Mouse (Mus musculus): Measurements from ENCODE around the gene Cpeb1. TPM values are rescaled to one million over a fixed set of nuclear protein-coding genes. Genes with fewer than 3 reads are reported as not detected.

The Cpeb1 gene
- polyA plus RNA-seq, 2 experiments = 0.77 to 1.1 TPM

DNA sequence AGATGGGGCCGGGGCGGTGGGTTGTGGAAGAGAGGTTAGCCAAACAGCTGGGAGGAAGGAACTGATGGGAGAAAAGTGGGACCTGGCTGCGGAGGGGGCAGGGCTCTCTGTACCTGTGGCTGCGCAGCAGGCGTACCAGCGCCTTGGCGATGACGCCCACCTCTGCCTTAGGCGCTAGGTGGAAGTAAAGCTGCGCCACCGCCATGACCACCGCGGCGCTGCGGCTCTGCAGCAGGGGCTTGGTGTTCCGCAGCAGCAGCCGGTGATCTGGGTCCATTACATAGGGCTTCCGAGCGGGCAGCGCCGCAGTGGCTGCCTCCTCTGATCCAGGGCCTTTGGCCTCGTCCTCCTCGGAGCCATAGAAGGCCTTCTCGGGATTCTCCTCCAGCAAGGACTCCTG lies 21.6 kb upstream of the Cpeb1 start:
- no peak for DNase-seq (ENCODE audit: low spot score)
- peak; percentile 44; the same call in 1 of the 2 replicates for ATAC-seq (ENCODE audit: low FRiP score, low read depth)
- no peaks in the 10 kb centered on the region for H3K4me1 ChIP-seq (ENCODE audit: control insufficient read depth, insufficient read depth, low read length)
- H3K9ac ChIP-seq (ENCODE audit: low read depth, low read length, severe bottlenecking) = no peak overlapping the region
- H3K36me3 ChIP-seq (ENCODE audit: control insufficient read depth, insufficient read depth, low read length) = no peaks in the 10 kb centered on the region
- no peak overlapping the region for H3K4me3 ChIP-seq (replicated peaks; ENCODE audit: low read length)
- peaks cover 12% of the 10 kb centered on the region; the same call in 1 of the 2 replicates for H3K27me3 ChIP-seq (ENCODE audit: control insufficient read depth, insufficient read depth, low read length)
- peak overlapping the region; percentile 28; the same call in 1 of the 2 replicates for H3K4me2 ChIP-seq (replicated peaks; ENCODE audit: low read depth, low read length, severe bottlenecking)
- TF ChIP-seq POLR2A (IDR thresholded peaks at IDR 0.05; ENCODE audit: borderline replicate concordance, extremely low read depth, insufficient read depth, insufficient read length) = no peak
- H3K27ac ChIP-seq (replicated peaks; ENCODE audit: low read depth, low read length) = no peak overlapping the region
- H3K9me3 ChIP-seq (ENCODE audit: control insufficient read depth, low read length) = no peaks in the 10 kb centered on the region
- 3% methylated on average over 18 of the region's 24 CpGs for WGBS

DNA sequence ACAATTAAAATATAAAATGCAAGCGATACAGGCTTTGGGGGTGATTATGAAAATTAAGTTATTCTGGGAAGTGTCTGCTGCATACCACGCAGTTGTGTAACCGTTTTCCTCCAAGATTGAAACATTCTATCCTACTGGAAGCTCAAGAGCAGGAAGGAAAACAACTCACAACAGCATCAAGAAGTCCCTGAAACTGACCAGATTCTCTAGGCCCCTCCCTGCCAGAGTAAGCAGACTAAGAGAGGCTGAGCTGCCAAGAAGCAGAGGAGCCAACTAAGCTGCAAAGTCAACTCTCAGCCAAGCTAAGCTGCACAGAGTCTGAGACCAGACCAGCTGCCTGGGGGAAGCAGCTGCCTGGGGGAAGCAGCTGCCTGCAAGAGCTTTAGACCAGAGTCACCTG lies 20.0 kb upstream of the Cpeb1 start:
- H3K9ac ChIP-seq (ENCODE audit: low read depth, low read length, severe bottlenecking) = no peak overlapping the region
- H3K27me3 ChIP-seq (ENCODE audit: control insufficient read depth, insufficient read depth, low read length) = peaks cover 12% of the 10 kb centered on the region; the same call in 1 of the 2 replicates
- TF ChIP-seq POLR2A (IDR thresholded peaks at IDR 0.05; ENCODE audit: borderline replicate concordance, extremely low read depth, insufficient read depth, insufficient read length) = no peak
- ATAC-seq (ENCODE audit: low FRiP score, low read depth) = no peak
- no peaks in the 10 kb centered on the region for H3K9me3 ChIP-seq (ENCODE audit: control insufficient read depth, low read length)
- 82% methylated on average over 3 of the region's 3 CpGs for WGBS
- no peaks in the 10 kb centered on the region for H3K36me3 ChIP-seq (ENCODE audit: control insufficient read depth, insufficient read depth, low read length)
- no peak for DNase-seq (ENCODE audit: low spot score)
- H3K4me1 ChIP-seq (ENCODE audit: control insufficient read depth, insufficient read depth, low read length) = no peaks in the 10 kb centered on the region
- no peak overlapping the region for H3K4me3 ChIP-seq (replicated peaks; ENCODE audit: low read length)
- H3K4me2 ChIP-seq (replicated peaks; ENCODE audit: low read depth, low read length, severe bottlenecking) = no peak overlapping the region
- H3K27ac ChIP-seq (replicated peaks; ENCODE audit: low read depth, low read length) = no peak overlapping the region

DNA sequence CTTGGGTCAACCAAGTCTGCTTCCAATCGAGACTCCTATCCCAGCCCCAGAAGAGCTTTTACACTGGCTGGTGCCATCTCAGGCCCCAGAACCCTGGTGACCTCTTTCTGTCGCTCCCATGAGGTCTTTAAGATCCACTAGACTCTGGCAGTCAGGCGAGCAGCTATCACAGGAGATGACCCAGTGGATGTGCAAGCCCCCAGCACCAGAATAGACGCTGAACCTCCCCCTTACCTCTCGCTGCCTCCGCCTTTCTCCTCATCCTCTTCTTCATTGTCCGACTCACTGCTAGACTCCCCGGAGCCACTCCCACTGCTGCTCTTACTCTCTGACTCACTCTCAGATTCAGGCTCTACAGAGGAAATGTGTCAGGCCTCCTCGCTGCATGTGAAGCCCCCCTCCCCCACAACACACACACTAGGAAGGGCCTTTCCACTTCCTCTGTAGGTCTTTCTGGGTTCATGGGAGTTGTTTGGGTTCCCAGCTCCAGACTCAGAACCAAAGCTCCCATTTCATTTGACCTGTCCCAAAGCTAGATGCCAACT lies 9.7 kb upstream of the Cpeb1 start:
- no peak overlapping the region for H3K4me3 ChIP-seq (replicated peaks; ENCODE audit: low read length)
- H3K9ac ChIP-seq (ENCODE audit: low read depth, low read length, severe bottlenecking) = no peak overlapping the region
- H3K27ac ChIP-seq (replicated peaks; ENCODE audit: low read depth, low read length) = no peak overlapping the region
- DNase-seq (ENCODE audit: low spot score) (no peak), ATAC-seq (ENCODE audit: low FRiP score, low read depth) (no peak)
- no peak for TF ChIP-seq POLR2A (IDR thresholded peaks at IDR 0.05; ENCODE audit: borderline replicate concordance, extremely low read depth, insufficient read depth, insufficient read length)
- H3K4me1 ChIP-seq (ENCODE audit: control insufficient read depth, insufficient read depth, low read length) = no peaks in the 10 kb centered on the region
- no peak overlapping the region for H3K4me2 ChIP-seq (replicated peaks; ENCODE audit: low read depth, low read length, severe bottlenecking)
- H3K27me3 ChIP-seq (ENCODE audit: control insufficient read depth, insufficient read depth, low read length) = no peaks in the 10 kb centered on the region
- WGBS = 71% methylated on average over 9 of the region's 9 CpGs
- no peaks in the 10 kb centered on the region for H3K36me3 ChIP-seq (ENCODE audit: control insufficient read depth, insufficient read depth, low read length)
- H3K9me3 ChIP-seq (ENCODE audit: control insufficient read depth, low read length) = no peaks in the 10 kb centered on the region

DNA sequence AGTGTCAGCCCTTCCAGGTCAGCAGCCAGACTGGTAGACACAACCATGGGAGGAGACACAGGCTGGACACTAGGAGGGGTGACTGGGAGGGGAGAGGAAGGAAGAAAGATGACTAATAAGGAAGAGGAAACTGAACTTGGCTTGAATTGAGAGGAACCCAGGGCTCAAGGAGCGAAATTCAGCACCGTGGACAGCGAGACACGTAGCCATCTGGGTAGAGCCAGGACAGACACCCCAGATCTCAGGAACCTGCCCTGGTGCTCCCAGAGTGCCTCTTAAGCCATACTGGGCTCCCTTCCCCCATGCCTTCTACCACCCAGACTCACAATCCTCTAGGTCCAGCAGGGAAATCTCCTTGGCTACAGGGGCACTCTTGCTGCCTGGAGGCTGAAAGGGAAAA lies 8.9 kb upstream of the Cpeb1 start:
- H3K27me3 ChIP-seq (ENCODE audit: control insufficient read depth, insufficient read depth, low read length) = no peaks in the 10 kb centered on the region
- H3K4me3 ChIP-seq (replicated peaks; ENCODE audit: low read length) = no peak overlapping the region
- H3K36me3 ChIP-seq (ENCODE audit: control insufficient read depth, insufficient read depth, low read length) = no peaks in the 10 kb centered on the region
- DNase-seq (ENCODE audit: low spot score) (peak; percentile 79), ATAC-seq (ENCODE audit: low FRiP score, low read depth) (no peak)
- TF ChIP-seq POLR2A (IDR thresholded peaks at IDR 0.05; ENCODE audit: borderline replicate concordance, extremely low read depth, insufficient read depth, insufficient read length) = no peak
- no peak overlapping the region for H3K27ac ChIP-seq (replicated peaks; ENCODE audit: low read depth, low read length)
- no peak overlapping the region for H3K9ac ChIP-seq (ENCODE audit: low read depth, low read length, severe bottlenecking)
- no peaks in the 10 kb centered on the region for H3K9me3 ChIP-seq (ENCODE audit: control insufficient read depth, low read length)
- H3K4me2 ChIP-seq (replicated peaks; ENCODE audit: low read depth, low read length, severe bottlenecking) = no peak overlapping the region
- 8% methylated on average over 4 of the region's 4 CpGs for WGBS
- H3K4me1 ChIP-seq (ENCODE audit: control insufficient read depth, insufficient read depth, low read length) = no peaks in the 10 kb centered on the region

DNA sequence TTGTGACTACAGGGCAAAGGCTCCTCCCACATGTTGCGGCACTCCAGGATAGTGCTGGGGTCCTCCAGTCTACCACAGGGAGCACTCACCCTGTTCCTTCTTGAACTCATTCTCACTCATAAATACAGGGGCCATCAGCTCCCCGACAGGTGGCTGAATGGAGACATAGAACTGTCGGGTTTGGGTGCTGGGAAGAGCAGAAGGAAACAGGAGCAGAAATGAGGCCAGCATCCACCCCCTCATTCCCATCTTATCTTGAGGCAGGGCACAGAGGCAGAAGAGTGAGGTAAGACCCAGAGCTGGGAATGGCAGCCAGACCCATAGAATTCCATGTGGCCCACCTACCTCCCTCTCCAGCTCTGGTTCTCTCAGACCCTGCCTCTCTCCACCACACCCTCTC lies 7.5 kb upstream of the Cpeb1 start:
- Histone ChIP-seq H3K9ac (ENCODE audit: low read depth, low read length, severe bottlenecking) (no peak overlapping the region), H3K4me3 (replicated peaks; ENCODE audit: low read length) (no peak overlapping the region), H3K4me1 (ENCODE audit: control insufficient read depth, insufficient read depth, low read length) (no peaks in the 10 kb centered on the region), H3K9me3 (ENCODE audit: control insufficient read depth, low read length) (no peaks in the 10 kb centered on the region), H3K36me3 (ENCODE audit: control insufficient read depth, insufficient read depth, low read length) (no peaks in the 10 kb centered on the region), H3K27me3 (ENCODE audit: control insufficient read depth, insufficient read depth, low read length) (no peaks in the 10 kb centered on the region), H3K4me2 (replicated peaks; ENCODE audit: low read depth, low read length, severe bottlenecking) (no peak overlapping the region), H3K27ac (replicated peaks; ENCODE audit: low read depth, low read length) (no peak overlapping the region)
- ATAC-seq (ENCODE audit: low FRiP score, low read depth) (no peak), DNase-seq (ENCODE audit: low spot score) (no peak)
- WGBS = 78% methylated on average over 3 of the region's 3 CpGs
- TF ChIP-seq POLR2A (IDR thresholded peaks at IDR 0.05; ENCODE audit: borderline replicate concordance, extremely low read depth, insufficient read depth, insufficient read length) = no peak

All from limb, embryonic 14.5 days (tissue).